Mouse (Mus musculus): ENCODE results near the gene Rpl3l. TPM values are rescaled to one million over a fixed set of nuclear protein-coding genes. Genes with fewer than 3 reads are reported as not detected.
"Not testable (repeated sequence)": the region's sequence is repeated elsewhere in the genome, so short reads cannot be mapped to it uniquely, and the experiment has no call there.

The Rpl3l gene
- polyA plus RNA-seq, 1 experiment from 2014 or later: not detected

- H3K9me3 ChIP-seq (replicated peaks; ENCODE audit: control insufficient read depth, low read length, poor library complexity, severe bottlenecking): no peaks in the 10 kb centered on the region
- WGBS: 93% methylated on average over 15 of the region's 15 CpGs
- no peaks in the 10 kb centered on the region for H3K27me3 ChIP-seq (ENCODE audit: control insufficient read depth, insufficient read depth, low read depth, low read length)
- no peak overlapping the region for H3K27ac ChIP-seq (ENCODE audit: low read length)
- ATAC-seq: no peak
- H3K4me1 ChIP-seq (ENCODE audit: control insufficient read depth, insufficient read depth, low read length): peaks cover 8% of the 10 kb centered on the region; the same call in 1 of the 2 replicates
- H3K4me2 ChIP-seq (ENCODE audit: low read length): no peak overlapping the region
- no peak overlapping the region for H3K9ac ChIP-seq (ENCODE audit: low read depth, low read length)
- H3K36me3 ChIP-seq (ENCODE audit: control insufficient read depth, insufficient read depth, low read length): peaks cover under 1% of the 10 kb centered on the region
- no peak overlapping the region for H3K4me3 ChIP-seq (ENCODE audit: low read depth, low read length)
Measured at GRCm38 (mm10) chr17:24716166-24716682, 11.4 kb upstream of the Rpl3l start.

GRCm38 (mm10) chr17:24717943-24718342, 9.7 kb upstream of the Rpl3l start, which contains the start of the genes Rnf151 and Rps2:
Gene Rnf151, minus strand, starts transcription at chr17:24718063.
Gene Rps2, plus strand, starts transcription at chr17:24718116.
- H3K27me3 ChIP-seq (ENCODE audit: control insufficient read depth, insufficient read depth, low read depth, low read length): no peaks in the 10 kb centered on the region
- peaks cover 8% of the 10 kb centered on the region for H3K36me3 ChIP-seq (ENCODE audit: control insufficient read depth, insufficient read depth, low read length)
- H3K4me1 ChIP-seq (ENCODE audit: control insufficient read depth, insufficient read depth, low read length): peaks cover 17% of the 10 kb centered on the region
- ATAC-seq: no peak
- peak within 1 kb of the TSS; percentile 47 for H3K4me2 ChIP-seq (ENCODE audit: low read length)
- no peak within 1 kb of the TSS for H3K27ac ChIP-seq (ENCODE audit: low read length)
- 86% methylated on average over 4 of the region's 4 CpGs for WGBS
- H3K4me3 ChIP-seq (ENCODE audit: low read depth, low read length): no peak within 1 kb of the TSS; the same call in 1 of the 2 replicates
- no peaks in the 10 kb centered on the region for H3K9me3 ChIP-seq (replicated peaks; ENCODE audit: control insufficient read depth, low read length, poor library complexity, severe bottlenecking)
- H3K9ac ChIP-seq (ENCODE audit: low read depth, low read length): 0 out of 2 replicates have a peak within 1 kb of the TSS, but pooled peaks have one; percentile 89

GRCm38 (mm10) chr17:24718938-24719337, 8.7 kb upstream of the Rpl3l start:
- not testable (repeated sequence) for H3K36me3 ChIP-seq (ENCODE audit: control insufficient read depth, insufficient read depth, low read length); H3K9me3 ChIP-seq (replicated peaks; ENCODE audit: control insufficient read depth, low read length, poor library complexity, severe bottlenecking); ATAC-seq; H3K27ac ChIP-seq (ENCODE audit: low read length); H3K27me3 ChIP-seq (ENCODE audit: control insufficient read depth, insufficient read depth, low read depth, low read length)
- Histone ChIP-seq H3K4me3 (ENCODE audit: low read depth, low read length) (peak overlapping the region; percentile 79), H3K4me2 (ENCODE audit: low read length) (peak overlapping the region; percentile 47), H3K9ac (ENCODE audit: low read depth, low read length) (peak overlapping the region; percentile 89), H3K4me1 (ENCODE audit: control insufficient read depth, insufficient read depth, low read length) (peaks cover 25% of the 10 kb centered on the region)
- 70% methylated on average over 5 of the region's 5 CpGs for WGBS

GRCm38 (mm10) chr17:24719494-24720222, 8.0 kb upstream of the Rpl3l start:
- Histone ChIP-seq H3K27ac (ENCODE audit: low read length) (peak overlapping the region; percentile 84), H3K4me3 (ENCODE audit: low read depth, low read length) (peak overlapping the region; percentile 79), H3K36me3 (ENCODE audit: control insufficient read depth, insufficient read depth, low read length) (peaks cover 8% of the 10 kb centered on the region), H3K4me2 (ENCODE audit: low read length) (peak overlapping the region; percentile 87), H3K9ac (ENCODE audit: low read depth, low read length) (peak overlapping the region; percentile 89), H3K9me3 (replicated peaks; ENCODE audit: control insufficient read depth, low read length, poor library complexity, severe bottlenecking) (no peaks in the 10 kb centered on the region), H3K27me3 (ENCODE audit: control insufficient read depth, insufficient read depth, low read depth, low read length) (no peaks in the 10 kb centered on the region), H3K4me1 (ENCODE audit: control insufficient read depth, insufficient read depth, low read length) (peaks cover 25% of the 10 kb centered on the region)
- ATAC-seq: peak; percentile 97
- under 1% methylated on average over 61 of the region's 61 CpGs for WGBS

- Histone ChIP-seq H3K9ac (ENCODE audit: low read depth, low read length) (peak overlapping the region; percentile 60), H3K4me1 (ENCODE audit: control insufficient read depth, insufficient read depth, low read length) (peaks cover 25% of the 10 kb centered on the region), H3K4me3 (ENCODE audit: low read depth, low read length) (peak overlapping the region; percentile 79), H3K4me2 (ENCODE audit: low read length) (peak overlapping the region; percentile 87)
- H3K27me3 ChIP-seq (ENCODE audit: control insufficient read depth, insufficient read depth, low read depth, low read length); ATAC-seq; H3K27ac ChIP-seq (ENCODE audit: low read length); H3K36me3 ChIP-seq (ENCODE audit: control insufficient read depth, insufficient read depth, low read length); H3K9me3 ChIP-seq (replicated peaks; ENCODE audit: control insufficient read depth, low read length, poor library complexity, severe bottlenecking): not testable (repeated sequence)
- under 1% methylated on average over 11 of the region's 11 CpGs for WGBS
Measured at GRCm38 (mm10) chr17:24720616-24721015, 7.0 kb upstream of the Rpl3l start.

- H3K27me3 ChIP-seq (ENCODE audit: control insufficient read depth, insufficient read depth, low read depth, low read length); H3K9me3 ChIP-seq (replicated peaks; ENCODE audit: control insufficient read depth, low read length, poor library complexity, severe bottlenecking); ATAC-seq; H3K36me3 ChIP-seq (ENCODE audit: control insufficient read depth, insufficient read depth, low read length); H3K27ac ChIP-seq (ENCODE audit: low read length): not testable (repeated sequence)
- Histone ChIP-seq H3K9ac (ENCODE audit: low read depth, low read length) (0 out of 2 replicates have a peak overlapping the region, but pooled peaks have one; percentile 7), H3K4me2 (ENCODE audit: low read length) (peak overlapping the region; percentile 41), H3K4me1 (ENCODE audit: control insufficient read depth, insufficient read depth, low read length) (peaks cover 25% of the 10 kb centered on the region), H3K4me3 (ENCODE audit: low read depth, low read length) (0 out of 2 replicates have a peak overlapping the region, but pooled peaks have one; percentile 17)
- WGBS: 72% methylated on average over 7 of the region's 7 CpGs
Measured at GRCm38 (mm10) chr17:24721383-24721955, 6.2 kb upstream of the Rpl3l start.

- peaks cover 8% of the 10 kb centered on the region for H3K36me3 ChIP-seq (ENCODE audit: control insufficient read depth, insufficient read depth, low read length)
- H3K4me2 ChIP-seq (ENCODE audit: low read length): peak overlapping the region; percentile 10; the same call in 1 of the 2 replicates
- H3K9ac ChIP-seq (ENCODE audit: low read depth, low read length): no peak overlapping the region
- H3K9me3 ChIP-seq (replicated peaks; ENCODE audit: control insufficient read depth, low read length, poor library complexity, severe bottlenecking): no peaks in the 10 kb centered on the region
- no peak for ATAC-seq
- H3K4me3 ChIP-seq (ENCODE audit: low read depth, low read length): no peak overlapping the region
- no peaks in the 10 kb centered on the region; the same call in 1 of the 2 replicates for H3K27me3 ChIP-seq (ENCODE audit: control insufficient read depth, insufficient read depth, low read depth, low read length)
- H3K27ac ChIP-seq (ENCODE audit: low read length): no peak overlapping the region
- 32% methylated on average over 13 of the region's 13 CpGs for WGBS
- H3K4me1 ChIP-seq (ENCODE audit: control insufficient read depth, insufficient read depth, low read length): peaks cover 25% of the 10 kb centered on the region
Measured at GRCm38 (mm10) chr17:24722220-24722924, 5.2 kb upstream of the Rpl3l start.

GRCm38 (mm10) chr17:24723122-24723880, 4.3 kb upstream of the Rpl3l start:
- Histone ChIP-seq H3K27me3 (ENCODE audit: control insufficient read depth, insufficient read depth, low read depth, low read length) (no peaks in the 10 kb centered on the region; the same call in 1 of the 2 replicates), H3K4me2 (ENCODE audit: low read length) (peak overlapping the region; percentile 95), H3K9ac (ENCODE audit: low read depth, low read length) (peak overlapping the region; percentile 94), H3K9me3 (replicated peaks; ENCODE audit: control insufficient read depth, low read length, poor library complexity, severe bottlenecking) (no peaks in the 10 kb centered on the region), H3K27ac (ENCODE audit: low read length) (peak overlapping the region; percentile 85), H3K4me1 (ENCODE audit: control insufficient read depth, insufficient read depth, low read length) (peaks cover 25% of the 10 kb centered on the region), H3K4me3 (ENCODE audit: low read depth, low read length) (peak overlapping the region; percentile 84), H3K36me3 (ENCODE audit: control insufficient read depth, insufficient read depth, low read length) (peaks cover 8% of the 10 kb centered on the region)
- 3% methylated on average over 12 of the region's 12 CpGs for WGBS
- no peak for ATAC-seq
